Mouse (Mus musculus) limb, embryonic 12.5 days (tissue): ENCODE results near the gene Nos2. TPM values are rescaled to one million over a fixed set of nuclear protein-coding genes. Genes with fewer than 3 reads are reported as not detected.

Experiments used
- ATAC-seq: fragments of 200-750 bp; cut with Nextera tagmentation; 2 replicates; pipeline ENCODE4 v1.8.0; 2017; ENCODE audit warnings: low read depth, moderate TSS enrichment; ENCODE audit not compliant: insufficient number of reproducible peaks, insufficient read depth, low FRiP score, low TSS enrichment
- H3K27ac ChIP-seq: fragments of 300-500 bp; sonication (generic); 2 replicates; pipeline ENCODE4 v1.5.1; 2016; ENCODE audit warnings: mild to moderate bottlenecking, moderate library complexity
- H3K27me3 ChIP-seq: fragments of 300-500 bp; sonication (generic); 2 replicates; pipeline ENCODE4 v1.6.1; 2016; ENCODE audit warnings: mild to moderate bottlenecking, moderate library complexity
- H3K36me3 ChIP-seq: fragments of 300-500 bp; sonication (generic); 2 replicates; pipeline ENCODE4 v1.6.1; 2016; ENCODE audit warnings: mild to moderate bottlenecking, moderate library complexity
- H3K4me1 ChIP-seq: fragments of 300-500 bp; sonication (generic); replicated peaks from 2 replicates; pipeline ENCODE4 v1.6.1; 2016
- H3K4me2 ChIP-seq: fragments of 300-500 bp; sonication (generic); 2 replicates; pipeline ENCODE4 v1.6.1; 2016; ENCODE audit warnings: mild to moderate bottlenecking, moderate library complexity
- H3K4me3 ChIP-seq: fragments of 300-500 bp; sonication (generic); replicated peaks from 2 replicates; pipeline ENCODE4 v1.5.1; 2016; ENCODE audit warnings: mild to moderate bottlenecking
- H3K9ac ChIP-seq: fragments of 300-500 bp; sonication (generic); replicated peaks from 2 replicates; pipeline ENCODE4 v1.6.1; 2016; ENCODE audit warnings: mild to moderate bottlenecking, moderate library complexity
- H3K9me3 ChIP-seq: fragments of 300-500 bp; sonication (generic); 2 replicates; pipeline ENCODE4 v1.6.1; 2016; ENCODE audit warnings: mild to moderate bottlenecking, moderate library complexity
- WGBS: fragments of 180-500 bp; shearing (Covaris S2); methylation state at CpG from one replicate; pipeline ENCODE4 v1.1.7; 2016; 5-methylcytosine and 5-hydroxymethylcytosine counted together
- polyA plus RNA-seq: library from polyadenylated mRNA; unstranded; fragments of >200 nt; fragmentation: Nextera tagmentation; extraction: Ambion mirVana; gene quantifications from 2 replicates; pipeline ENCODE4 v1.2.1, GENCODE M21; 2016

The Nos2 gene
- polyA plus RNA-seq, 1 experiment from 2014 or later, result 0.66 TPM

GRCm38 (mm10) chr11:78922678-78923407, 2.3 kb downstream of the Nos2 start:
- Histone ChIP-seq H3K4me1 (peaks cover 17% of the 10 kb centered on the region), H3K4me2 (no peak overlapping the region), H3K27me3 (peaks cover 56% of the 10 kb centered on the region), H3K36me3 (no peaks in the 10 kb centered on the region), H3K27ac (no peak overlapping the region), H3K9ac (no peak overlapping the region), H3K9me3 (no peaks in the 10 kb centered on the region), H3K4me3 (no peak overlapping the region)
- 39% methylated on average over 8 of the region's 8 CpGs for WGBS
- ATAC-seq, result no peak

- Histone ChIP-seq H3K27ac (no peak overlapping the region), H3K9ac (no peak overlapping the region), H3K36me3 (no peaks in the 10 kb centered on the region), H3K4me1 (peaks cover 17% of the 10 kb centered on the region), H3K27me3 (peaks cover 53% of the 10 kb centered on the region), H3K4me3 (no peak overlapping the region), H3K9me3 (no peaks in the 10 kb centered on the region), H3K4me2 (no peak overlapping the region)
- ATAC-seq, result no peak
- 5% methylated on average over 9 of the region's 9 CpGs for WGBS
Observed at GRCm38 (mm10) chr11:78924111-78924510, 3.5 kb downstream of the Nos2 start.

DNA sequence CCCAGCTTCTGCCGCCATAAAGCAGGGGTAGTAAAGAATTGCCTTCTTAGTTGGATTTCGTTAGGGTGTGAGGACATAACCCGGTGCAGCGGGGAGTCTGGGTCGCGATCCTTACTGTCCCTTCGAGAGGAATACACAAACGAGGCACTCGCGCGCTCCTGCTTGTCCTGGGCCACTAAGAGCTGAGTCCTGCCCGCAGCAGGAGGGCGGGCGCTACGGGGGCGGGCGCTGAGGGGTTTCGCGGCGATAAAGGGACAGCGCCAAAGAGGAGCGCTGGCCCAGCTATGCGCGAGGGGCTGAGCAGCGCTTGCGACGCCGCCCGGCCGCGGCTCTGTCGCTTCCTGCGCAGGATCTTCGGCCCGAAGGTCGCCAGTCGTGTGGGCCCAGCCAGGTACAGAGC, 4.3 kb downstream of the Nos2 start:
- under 1% methylated on average over 37 of the region's 37 CpGs for WGBS
- Histone ChIP-seq H3K27me3 (peaks cover 53% of the 10 kb centered on the region), H3K4me1 (peaks cover 17% of the 10 kb centered on the region), H3K27ac (no peak overlapping the region), H3K9ac (peak overlapping the region; percentile 42), H3K4me3 (peak overlapping the region; percentile 41), H3K9me3 (no peaks in the 10 kb centered on the region), H3K36me3 (no peaks in the 10 kb centered on the region), H3K4me2 (peak overlapping the region; percentile 64)
- no peak for ATAC-seq

- no peak overlapping the region for H3K9ac ChIP-seq
- H3K4me3 ChIP-seq, result no peak overlapping the region
- no peaks in the 10 kb centered on the region for H3K9me3 ChIP-seq
- peaks cover 29% of the 10 kb centered on the region for H3K27me3 ChIP-seq
- H3K4me2 ChIP-seq, result no peak overlapping the region
- H3K4me1 ChIP-seq, result peaks cover 9% of the 10 kb centered on the region
- no peak for ATAC-seq
- H3K36me3 ChIP-seq, result no peaks in the 10 kb centered on the region
- no peak overlapping the region for H3K27ac ChIP-seq
- 85% methylated on average over 5 of the region's 5 CpGs for WGBS
Observed at GRCm38 (mm10) chr11:78929345-78929744, 8.8 kb downstream of the Nos2 start.

GRCm38 (mm10) chr11:78934307-78934706, 13.7 kb downstream of the Nos2 start:
- ATAC-seq, result no peak
- H3K4me3 ChIP-seq, result no peak overlapping the region
- no peaks in the 10 kb centered on the region for H3K4me1 ChIP-seq
- no peak overlapping the region for H3K27ac ChIP-seq
- no peaks in the 10 kb centered on the region for H3K9me3 ChIP-seq
- WGBS, result 88% methylated on average over 7 of the region's 7 CpGs
- no peaks in the 10 kb centered on the region for H3K36me3 ChIP-seq
- H3K4me2 ChIP-seq, result no peak overlapping the region
- H3K9ac ChIP-seq, result no peak overlapping the region
- no peaks in the 10 kb centered on the region for H3K27me3 ChIP-seq

- H3K27me3 ChIP-seq, result no peaks in the 10 kb centered on the region
- H3K4me2 ChIP-seq, result no peak overlapping the region
- H3K9me3 ChIP-seq, result no peaks in the 10 kb centered on the region
- no peak overlapping the region for H3K4me3 ChIP-seq
- 75% methylated on average over 4 of the region's 4 CpGs for WGBS
- H3K36me3 ChIP-seq, result no peaks in the 10 kb centered on the region
- no peak overlapping the region for H3K9ac ChIP-seq
- no peaks in the 10 kb centered on the region for H3K4me1 ChIP-seq
- no peak for ATAC-seq
- no peak overlapping the region for H3K27ac ChIP-seq
Observed at GRCm38 (mm10) chr11:78934727-78935126, 14.1 kb downstream of the Nos2 start.

- no peaks in the 10 kb centered on the region for H3K4me1 ChIP-seq
- H3K36me3 ChIP-seq, result no peaks in the 10 kb centered on the region
- no peaks in the 10 kb centered on the region for H3K27me3 ChIP-seq
- ATAC-seq, result no peak
- no peak overlapping the region for H3K4me2 ChIP-seq
- H3K9me3 ChIP-seq, result no peaks in the 10 kb centered on the region
- WGBS, result 90% methylated on average over 6 of the region's 6 CpGs
- H3K9ac ChIP-seq, result no peak overlapping the region
- H3K4me3 ChIP-seq, result no peak overlapping the region
- no peak overlapping the region for H3K27ac ChIP-seq
Observed at GRCm38 (mm10) chr11:78935178-78935577, 14.6 kb downstream of the Nos2 start.

- H3K9ac ChIP-seq, result no peak overlapping the region
- WGBS, result 79% methylated on average over 1 of the region's 1 CpGs
- no peak overlapping the region for H3K4me2 ChIP-seq
- no peaks in the 10 kb centered on the region for H3K9me3 ChIP-seq
- no peaks in the 10 kb centered on the region for H3K27me3 ChIP-seq
- no peak overlapping the region for H3K27ac ChIP-seq
- H3K4me1 ChIP-seq, result no peaks in the 10 kb centered on the region
- no peaks in the 10 kb centered on the region for H3K36me3 ChIP-seq
- no peak overlapping the region for H3K4me3 ChIP-seq
- ATAC-seq, result no peak
Observed at GRCm38 (mm10) chr11:78943083-78943482, 22.5 kb downstream of the Nos2 start.

DNA sequence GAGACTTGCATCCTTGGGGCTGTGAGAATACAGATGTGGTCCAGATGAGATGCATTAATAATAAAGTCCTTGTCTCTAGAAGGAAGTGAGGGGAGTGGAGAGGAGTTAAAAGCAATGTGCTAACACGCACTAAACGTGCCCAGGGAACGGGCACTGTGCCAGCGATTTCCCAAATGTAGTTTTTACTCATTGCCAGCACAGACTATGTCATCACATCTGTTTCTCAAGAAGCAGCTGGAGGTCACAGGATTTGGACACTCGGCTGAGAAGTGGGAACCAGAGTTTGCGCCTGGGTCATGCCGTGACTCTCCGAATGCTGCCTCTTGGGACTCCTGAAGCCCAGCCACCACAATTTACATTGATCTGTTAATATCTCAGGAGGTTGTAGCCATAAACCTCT, 29.8 kb downstream of the Nos2 start:
- H3K27ac ChIP-seq, result no peak overlapping the region

GRCm38 (mm10) chr11:78952467-78952866, 31.9 kb downstream of the Nos2 start:
- no peak for ATAC-seq
- Histone ChIP-seq H3K4me1 (0 out of 2 replicates have a peak, but pooled peaks cover 4% of the 10 kb centered on the region), H3K4me2 (peak overlapping the region; percentile 26), H3K36me3 (no peaks in the 10 kb centered on the region), H3K4me3 (no peak overlapping the region), H3K27me3 (peaks cover 39% of the 10 kb centered on the region), H3K9ac (no peak overlapping the region), H3K27ac (no peak overlapping the region), H3K9me3 (no peaks in the 10 kb centered on the region)
- 7% methylated on average over 17 of the region's 17 CpGs for WGBS

More for the DNA sequence above, 29.8 kb downstream of the Nos2 start:
- 0 out of 2 replicates have a peak, but pooled peaks cover 4% of the 10 kb centered on the region for H3K4me1 ChIP-seq
- H3K27me3 ChIP-seq, result peaks cover 28% of the 10 kb centered on the region
- ATAC-seq, result no peak
- no peaks in the 10 kb centered on the region for H3K36me3 ChIP-seq
- no peaks in the 10 kb centered on the region for H3K9me3 ChIP-seq
- no peak overlapping the region for H3K4me3 ChIP-seq
- H3K4me2 ChIP-seq, result no peak overlapping the region
- 77% methylated on average over 8 of the region's 8 CpGs for WGBS
- H3K9ac ChIP-seq, result no peak overlapping the region

DNA sequence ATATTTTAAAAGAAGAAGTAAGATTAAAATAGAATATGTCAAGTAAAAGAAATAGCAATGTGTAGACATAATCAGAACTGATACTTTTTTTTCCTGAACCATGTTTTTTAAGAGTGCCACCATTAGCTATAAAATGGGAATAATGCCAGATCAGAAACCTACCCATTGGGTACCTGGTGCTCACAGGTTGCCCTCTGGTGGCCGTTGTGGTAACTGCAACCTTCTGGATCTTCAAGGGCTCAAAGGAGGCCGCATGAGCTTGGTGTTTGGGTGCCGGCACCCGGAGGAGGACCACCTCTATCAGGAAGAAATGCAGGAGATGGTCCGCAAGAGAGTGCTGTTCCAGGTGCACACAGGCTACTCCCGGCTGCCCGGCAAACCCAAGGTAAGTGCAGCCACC, 35.7 kb downstream of the Nos2 start:
- no peak overlapping the region for H3K27ac ChIP-seq
- H3K9ac ChIP-seq, result no peak overlapping the region
- H3K4me1 ChIP-seq, result 0 out of 2 replicates have a peak, but pooled peaks cover 4% of the 10 kb centered on the region
- no peak overlapping the region for H3K4me2 ChIP-seq
- ATAC-seq, result no peak
- no peaks in the 10 kb centered on the region for H3K9me3 ChIP-seq
- H3K36me3 ChIP-seq, result no peaks in the 10 kb centered on the region
- 9% methylated on average over 7 of the region's 7 CpGs for WGBS
- no peak overlapping the region for H3K4me3 ChIP-seq
- peaks cover 42% of the 10 kb centered on the region for H3K27me3 ChIP-seq

GRCm38 (mm10) chr11:78959367-78959766, 38.8 kb downstream of the Nos2 start:
- H3K27me3 ChIP-seq, result peaks cover 17% of the 10 kb centered on the region
- no peak overlapping the region for H3K4me2 ChIP-seq
- no peak for ATAC-seq
- 76% methylated on average over 8 of the region's 8 CpGs for WGBS
- no peak overlapping the region for H3K27ac ChIP-seq
- H3K9me3 ChIP-seq, result no peaks in the 10 kb centered on the region
- H3K4me3 ChIP-seq, result no peak overlapping the region
- no peaks in the 10 kb centered on the region for H3K4me1 ChIP-seq
- no peak overlapping the region for H3K9ac ChIP-seq
- no peaks in the 10 kb centered on the region for H3K36me3 ChIP-seq
